Mouse (Mus musculus) ES-E14 (cell line): Measurements from ENCODE around the gene Lgmn.

Source experiments
- CHD2 ChIP-seq: IDR thresholded peaks from 2 replicates; pipeline ENCODE4 v1.6.1; 2014; ENCODE audit warnings: mild to moderate bottlenecking, low read depth, low read length, inconsistent platforms
- MAFK ChIP-seq: IDR thresholded peaks from 2 replicates; pipeline ENCODE4 v1.6.1; 2014; ENCODE audit warnings: mild to moderate bottlenecking, low read depth, low read length, inconsistent platforms; ENCODE audit not compliant: insufficient read depth

- no peak for TF ChIP-seq MAFK
- no peak for TF ChIP-seq CHD2
Measured at GRCm38 (mm10) chr12:102438983-102439631, 506 bp downstream of the Lgmn start.
